Mouse (Mus musculus) right cerebral cortex, postnatal 14 days (tissue): ENCODE results near the gene Cln5.

Experiments
- DNase-seq: peaks from one replicate; pipeline ENCODE4 v3.0.0; 2022

Gene Cln5

DNA sequence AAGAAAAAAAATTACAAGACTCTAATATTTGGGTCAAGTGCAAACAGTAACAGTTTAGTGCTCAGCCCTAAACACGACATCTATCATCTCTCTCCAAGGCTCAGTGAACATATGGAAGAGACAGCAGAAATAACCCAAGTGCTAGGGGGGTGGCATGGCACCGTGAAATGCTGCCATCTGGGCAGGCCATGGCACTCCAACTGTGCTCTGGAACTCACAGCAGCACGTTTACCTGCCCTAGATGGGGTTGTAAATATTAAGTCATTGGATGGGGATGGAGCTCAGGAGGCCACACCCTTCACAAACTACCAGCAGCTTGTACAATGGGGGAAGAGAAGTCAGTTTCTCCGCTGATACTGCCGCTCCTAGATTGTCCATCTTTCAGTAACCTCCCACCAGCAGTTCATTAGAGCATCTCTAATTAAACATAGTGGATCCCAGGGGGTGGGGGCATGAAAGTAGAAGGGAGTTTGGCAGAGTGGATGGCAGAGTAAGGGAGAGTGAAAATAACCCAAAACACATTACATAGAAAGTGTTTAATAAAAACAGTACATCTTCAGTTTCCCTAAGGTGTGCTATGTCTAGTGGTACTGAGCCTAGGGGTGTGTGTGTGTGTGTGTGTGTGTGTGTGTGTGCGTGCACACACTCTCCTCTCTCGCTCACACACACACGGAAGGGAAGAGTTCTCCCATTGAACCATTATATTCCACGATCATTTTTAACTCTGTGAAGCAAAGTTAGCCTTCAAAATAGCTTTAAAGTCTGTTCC, 9.4 kb downstream of the Cln5 start:
- DNase-seq = no peak

DNA sequence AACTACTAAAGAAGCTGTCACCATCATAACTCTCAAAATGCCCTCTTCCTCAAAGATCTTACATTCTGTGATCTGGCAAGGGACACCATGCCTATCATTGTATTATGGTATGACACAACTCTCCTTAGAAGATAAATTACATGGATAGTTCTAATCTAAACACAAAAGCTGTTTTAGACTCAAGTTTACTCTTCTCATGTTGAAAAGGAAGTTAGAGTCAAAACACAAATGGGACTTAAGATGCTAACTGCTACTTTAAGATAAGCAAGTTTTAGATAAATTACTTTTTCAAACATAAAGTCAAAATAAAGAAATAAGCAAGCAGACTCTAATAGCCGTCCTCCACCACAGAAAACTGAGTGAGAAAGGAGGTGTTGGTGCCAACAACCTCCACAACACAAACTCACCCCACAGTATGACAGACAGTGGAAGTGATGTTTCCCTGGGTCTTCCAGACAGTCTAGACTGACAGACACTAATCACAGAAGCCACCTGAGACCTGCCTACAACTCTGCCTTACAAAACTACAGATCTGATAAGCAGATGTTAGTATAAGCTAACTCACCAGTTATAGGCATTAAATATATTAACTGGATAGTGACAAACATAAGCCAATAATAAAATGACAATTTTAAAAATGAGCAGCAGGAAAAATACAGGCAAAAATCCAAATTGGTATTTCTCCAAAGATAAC, 16.0 kb downstream of the Cln5 start:
- no peak for DNase-seq

DNA sequence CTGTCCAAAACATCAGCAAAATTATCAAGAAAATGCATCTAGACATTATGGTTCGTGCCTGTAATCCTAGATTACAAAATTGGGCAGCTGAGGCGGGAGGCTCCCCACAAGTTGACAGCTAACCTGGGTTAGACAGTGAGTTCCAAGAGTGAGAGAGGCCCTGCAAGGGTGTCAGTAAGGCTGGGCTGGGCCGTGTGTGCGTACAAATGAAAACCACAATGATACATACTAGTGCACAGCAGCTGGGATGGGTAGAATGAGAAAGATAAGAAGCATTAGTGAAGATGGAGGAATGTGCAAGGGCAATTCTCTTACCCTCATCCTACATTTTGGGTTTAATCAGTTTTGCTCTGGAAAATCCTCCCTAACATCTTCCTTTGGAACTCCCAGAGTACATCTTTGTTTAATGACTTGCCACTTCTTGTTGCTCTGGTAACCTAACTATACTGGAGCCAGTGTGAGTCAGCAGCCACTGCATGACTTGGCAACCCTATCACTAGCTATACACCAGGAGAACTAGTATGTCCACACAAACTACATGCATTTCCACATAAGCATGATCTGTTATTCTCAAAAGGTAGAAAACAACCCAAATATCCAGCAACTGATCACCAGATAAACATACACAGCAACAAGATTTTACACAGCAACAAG, 16.8 kb downstream of the Cln5 start:
- DNase-seq = no peak

GRCm38 (mm10) chr14:103087846-103088245, 17.8 kb downstream of the Cln5 start:
- DNase-seq = no peak

DNA sequence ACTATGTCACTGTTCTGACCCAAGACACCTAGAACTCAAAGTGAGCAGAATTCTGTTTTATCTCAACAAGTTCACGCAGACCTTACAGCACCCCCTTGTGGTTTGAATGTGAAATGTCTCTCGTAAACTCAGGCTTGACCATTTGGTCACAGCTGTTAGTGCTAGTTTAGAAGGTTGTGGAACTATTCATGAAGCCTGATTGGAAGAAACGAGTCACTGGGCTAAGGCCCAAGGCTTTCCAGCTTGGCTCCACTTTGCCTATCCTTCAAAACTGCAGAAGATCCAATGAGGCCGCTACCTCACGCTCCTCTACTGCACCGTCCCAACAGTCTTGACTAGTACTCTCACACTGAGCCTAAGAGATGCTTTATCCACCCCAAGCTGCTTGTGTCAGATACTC, 18.6 kb downstream of the Cln5 start:
- no peak for DNase-seq

DNA sequence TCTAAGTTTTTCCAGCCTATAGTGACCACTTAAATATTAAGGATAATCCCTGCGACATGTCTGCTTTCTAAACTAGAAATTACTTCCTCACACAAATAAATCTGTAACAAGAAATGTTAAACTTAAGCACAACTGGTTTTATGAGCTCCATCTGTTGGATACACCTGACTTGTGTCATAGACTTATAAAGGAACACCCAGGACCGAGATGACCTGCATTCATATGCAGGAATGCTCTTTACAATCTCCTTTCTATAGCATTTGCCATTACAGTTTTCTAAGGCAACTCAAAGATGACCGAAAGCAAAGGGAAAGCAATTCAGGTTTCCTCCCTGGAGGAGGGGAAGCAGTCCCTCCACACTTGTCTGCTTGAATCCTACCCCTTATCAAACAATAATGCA, 23.2 kb downstream of the Cln5 start:
- no peak for DNase-seq

- DNase-seq = no peak
These were observed 23.7 kb downstream of the Cln5 start for GRCm38 (mm10) chr14:103093670-103094069.

DNA sequence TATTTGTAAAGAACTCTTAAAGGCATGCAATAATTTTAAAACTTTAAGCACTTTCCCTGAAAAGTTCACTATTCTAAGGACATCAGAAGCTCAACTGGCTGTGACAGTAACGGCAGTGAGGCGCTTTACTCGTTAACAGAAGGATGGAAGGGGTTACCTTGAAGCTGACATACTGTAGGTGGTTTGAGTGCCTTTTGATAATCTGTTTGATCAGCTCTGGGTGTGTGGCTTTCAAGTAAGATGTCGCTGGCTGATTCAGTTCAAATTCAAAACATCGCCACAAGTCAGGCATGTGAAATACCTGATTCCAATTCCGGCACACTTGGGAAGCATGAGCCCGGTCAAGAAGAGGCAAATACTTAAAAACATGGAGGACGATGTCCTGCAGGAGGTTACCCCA, 25.0 kb downstream of the Cln5 start:
- DNase-seq = no peak

- no peak for DNase-seq
These were observed 25.8 kb downstream of the Cln5 start for GRCm38 (mm10) chr14:103095826-103096225.

- no peak for DNase-seq
These were observed 26.6 kb downstream of the Cln5 start for GRCm38 (mm10) chr14:103096621-103097020.

- no peak for DNase-seq
These were observed 28.2 kb downstream of the Cln5 start for GRCm38 (mm10) chr14:103098213-103098586.

GRCm38 (mm10) chr14:103098587-103099235, 28.7 kb downstream of the Cln5 start:
- DNase-seq = peak; percentile 83

DNA sequence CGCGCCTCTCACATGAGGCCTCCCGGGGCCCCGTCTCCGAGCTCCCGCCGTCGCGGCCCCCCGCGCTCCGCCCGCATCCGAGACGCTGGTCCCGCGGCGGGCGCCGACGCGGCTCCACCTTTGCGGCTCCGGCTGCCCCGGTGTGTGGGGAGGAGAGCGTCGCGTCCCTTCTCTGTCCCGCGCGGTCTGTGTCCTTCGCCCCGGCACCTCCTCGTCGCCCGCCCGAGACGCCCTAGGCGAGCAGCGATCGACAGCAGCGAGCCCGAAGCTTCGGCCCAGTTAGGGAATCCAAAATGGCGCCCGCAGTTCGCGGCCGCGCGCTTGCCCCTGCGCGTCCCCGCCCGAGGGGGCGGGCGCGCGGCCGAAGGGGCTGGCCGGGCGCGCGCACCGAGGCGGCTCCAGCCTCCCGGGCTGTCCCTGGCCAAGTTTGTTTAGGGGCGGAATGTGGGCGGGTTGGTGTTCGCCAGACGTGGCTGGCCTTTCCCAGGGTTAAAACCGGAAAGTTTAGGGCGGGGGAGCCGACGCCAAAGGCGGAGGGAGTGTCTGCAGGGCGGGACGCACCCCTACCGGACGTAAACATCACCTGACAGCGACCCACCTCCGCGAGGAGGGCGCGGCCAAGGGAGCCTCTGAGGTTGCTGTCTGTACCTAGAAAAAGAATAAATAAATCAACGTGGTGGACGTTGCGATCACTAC, 29.4 kb downstream of the Cln5 start, which contains the start of gene Fbxl3:
Gene Fbxl3, minus strand, starts transcription at position 329 of the 696 bp plus-strand sequence.
- peak; percentile 77 for DNase-seq

- no peak for DNase-seq
These were observed 30.3 kb downstream of the Cln5 start for GRCm38 (mm10) chr14:103100296-103100695.

GRCm38 (mm10) chr14:103101171-103101570, 31.2 kb downstream of the Cln5 start:
- DNase-seq = no peak

GRCm38 (mm10) chr14:103102246-103102645, 32.2 kb downstream of the Cln5 start:
- DNase-seq = no peak

GRCm38 (mm10) chr14:103102731-103103335, 32.8 kb downstream of the Cln5 start:
- no peak for DNase-seq

DNA sequence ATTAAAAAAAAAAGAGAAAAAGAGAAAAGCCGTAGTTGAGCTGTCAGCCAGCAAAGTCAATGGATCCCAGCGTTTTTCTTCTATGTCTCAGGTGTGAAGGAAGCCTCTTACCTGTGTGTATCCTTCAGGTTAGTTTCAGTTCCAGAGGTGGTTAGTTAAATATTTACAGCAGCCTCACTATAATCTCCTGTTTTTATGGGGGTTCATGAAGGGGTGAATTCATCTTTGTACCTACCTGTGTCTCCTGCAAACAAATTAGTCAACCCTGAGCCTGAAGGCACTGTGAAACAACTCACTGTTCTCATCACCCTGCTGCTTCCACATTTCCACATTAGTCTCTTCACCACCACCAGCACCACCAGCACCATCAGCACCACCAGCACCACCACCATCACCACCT, 36.3 kb downstream of the Cln5 start:
- no peak for DNase-seq

DNA sequence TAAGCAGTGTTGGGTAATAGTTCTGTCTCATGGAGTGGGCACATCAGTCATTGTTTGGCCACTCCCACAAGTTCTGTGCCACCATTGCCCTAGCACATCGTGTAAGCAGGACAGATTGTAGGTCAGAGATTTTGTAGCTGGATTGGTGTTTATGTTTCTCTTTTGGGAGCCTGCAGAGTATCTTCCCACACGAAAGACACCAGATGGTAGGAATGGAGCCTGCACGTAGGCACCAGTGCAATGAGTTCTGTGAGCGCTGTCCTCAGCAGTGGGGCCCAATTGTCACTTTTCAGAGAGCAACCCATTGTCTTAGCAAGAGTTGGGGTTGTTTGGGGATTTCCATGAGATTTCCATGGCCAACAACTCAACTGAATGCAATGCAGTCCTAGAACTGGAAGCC, 40.0 kb downstream of the Cln5 start:
- DNase-seq = no peak

DNA sequence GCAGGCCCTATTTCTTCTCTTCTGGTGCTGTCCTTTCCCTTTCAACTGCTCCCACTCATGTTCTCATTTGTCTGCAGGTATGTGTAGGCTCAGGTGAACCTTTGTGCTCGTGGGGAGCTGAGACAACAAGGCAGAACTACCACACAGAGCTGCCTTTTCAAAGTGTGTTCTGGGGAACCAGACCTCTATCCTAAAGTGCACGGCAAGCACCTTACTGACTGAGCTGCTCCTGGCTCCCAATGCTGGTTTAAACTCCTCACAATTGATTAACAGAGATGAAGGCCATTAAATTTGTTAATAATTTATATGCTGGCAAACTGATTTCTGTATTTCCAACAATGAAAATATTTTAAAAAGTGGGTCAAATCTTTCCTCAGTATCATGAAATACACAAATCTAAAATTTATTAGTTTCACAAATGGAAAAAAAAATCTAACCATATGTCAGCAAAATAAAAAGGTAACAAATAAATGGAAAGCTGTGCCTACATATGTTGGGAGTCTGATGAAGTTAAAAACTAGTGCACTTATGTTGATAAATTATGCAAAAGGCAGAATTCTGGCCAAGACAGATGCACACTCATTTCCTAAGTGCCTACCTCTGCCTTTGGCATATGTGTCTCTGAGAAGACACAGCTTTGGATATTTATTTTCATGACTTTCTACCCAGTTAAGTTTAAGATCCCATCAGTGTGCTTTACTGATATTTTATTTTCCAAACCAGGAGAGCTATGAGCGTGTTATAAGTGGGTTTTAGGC, 42.8 kb downstream of the Cln5 start:
- no peak for DNase-seq

DNA sequence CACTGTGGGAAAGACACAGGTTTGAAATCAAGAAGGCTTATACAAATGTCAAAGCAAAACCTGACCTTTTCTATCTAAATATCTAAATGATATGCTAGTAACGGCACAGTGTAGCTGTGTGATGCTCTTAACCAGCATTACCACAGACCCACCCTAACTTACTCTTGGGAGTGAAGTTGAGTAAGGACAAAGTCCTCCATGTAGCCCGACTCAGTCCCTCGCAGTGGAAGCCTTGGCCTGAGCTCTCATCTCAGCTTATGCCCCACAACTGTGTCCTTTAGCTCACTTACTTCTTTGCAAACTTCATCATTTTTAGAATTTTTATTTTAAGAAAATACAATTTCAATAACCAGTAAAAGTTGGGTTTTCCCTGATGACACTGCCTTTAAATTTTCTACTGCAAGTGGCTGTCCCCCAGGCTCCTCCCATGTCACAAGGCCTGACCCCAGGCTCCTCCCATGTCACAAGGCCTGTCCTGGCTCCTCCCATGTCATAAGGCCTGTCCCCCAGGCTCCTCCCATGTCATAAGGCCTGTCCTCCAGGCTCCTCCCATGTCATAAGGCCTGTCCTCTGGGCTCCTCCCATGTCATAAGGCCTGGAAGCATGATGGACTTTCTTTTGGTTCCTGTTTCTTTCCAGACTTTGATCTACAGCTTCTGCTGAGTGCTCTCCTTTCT, 45.1 kb downstream of the Cln5 start:
- no peak for DNase-seq
